Mouse (Mus musculus): ENCODE data around the gene Batf2.
"Not testable (repeated sequence)": the region's sequence is repeated elsewhere in the genome, so short reads cannot be mapped to it uniquely, and the experiment has no call there.

The Batf2 gene

GRCm38 (mm10) chr19:6132171-6132827 lies 8.5 kb upstream of the Batf2 start:
- DNase-seq (ENCODE audit: low spot score in 2 of 2): no peak

- not testable (repeated sequence) for DNase-seq (ENCODE audit: low spot score in 2 of 2)
Measured at GRCm38 (mm10) chr19:6133197-6133596, 7.6 kb upstream of the Batf2 start.

DNA sequence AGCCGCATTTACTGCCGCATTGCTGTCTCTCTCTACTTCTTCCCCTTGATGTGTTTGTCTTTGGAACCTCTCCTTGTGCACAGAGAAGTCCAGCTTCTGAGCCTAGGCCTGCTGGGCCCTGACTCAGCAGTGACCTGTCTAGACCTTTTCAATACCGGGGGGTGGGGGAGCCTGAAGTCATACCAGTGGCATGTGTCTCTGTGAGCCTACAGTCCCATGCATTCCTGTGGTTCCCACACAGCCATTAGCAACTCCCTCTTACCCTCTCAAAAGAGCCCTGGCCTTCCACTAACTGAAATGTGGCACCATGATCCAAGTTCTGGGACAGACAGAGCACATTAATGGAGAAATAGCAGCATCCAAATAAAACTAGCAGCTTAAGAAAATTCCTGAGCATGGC lies 4.4 kb upstream of the Batf2 start:
- no peak for DNase-seq (ENCODE audit: low spot score in 2 of 2)

- DNase-seq (ENCODE audit: low spot score in 2 of 2): no peak
Measured at GRCm38 (mm10) chr19:6139701-6140100, 1.1 kb upstream of the Batf2 start.

GRCm38 (mm10) chr19:6140374-6140677 lies 457 bp upstream of the Batf2 start:
- DNase-seq (ENCODE audit: low spot score in 2 of 2): no peak

DNA sequence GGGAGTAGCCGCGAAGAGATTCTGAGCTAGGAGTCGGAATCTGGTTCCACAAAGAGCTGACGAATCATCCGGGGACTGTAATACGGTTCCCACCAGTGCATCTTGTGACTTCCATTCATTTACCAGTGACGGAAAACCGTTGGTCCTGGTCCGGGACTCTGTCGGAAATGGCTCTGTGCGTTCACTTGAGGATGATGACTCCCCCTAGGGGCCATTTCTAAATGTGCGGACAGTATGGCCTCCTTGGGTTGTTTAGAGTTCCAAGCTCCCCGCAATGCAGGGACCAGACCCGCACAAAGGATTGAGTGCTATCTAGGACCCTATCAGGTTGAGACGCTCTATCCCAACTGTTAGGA lies 589 bp downstream of the Batf2 start, which contains the start of gene Arl2:
TSS of gene Arl2 (minus strand) at position 155 of the 356 bp plus-strand sequence.
- peak; percentile 76 to 80 for DNase-seq (ENCODE audit: low spot score in 2 of 2)

GRCm38 (mm10) chr19:6144842-6145241 lies 4.1 kb downstream of the Batf2 start:
- DNase-seq (ENCODE audit: low spot score in 2 of 2): no peak

DNA sequence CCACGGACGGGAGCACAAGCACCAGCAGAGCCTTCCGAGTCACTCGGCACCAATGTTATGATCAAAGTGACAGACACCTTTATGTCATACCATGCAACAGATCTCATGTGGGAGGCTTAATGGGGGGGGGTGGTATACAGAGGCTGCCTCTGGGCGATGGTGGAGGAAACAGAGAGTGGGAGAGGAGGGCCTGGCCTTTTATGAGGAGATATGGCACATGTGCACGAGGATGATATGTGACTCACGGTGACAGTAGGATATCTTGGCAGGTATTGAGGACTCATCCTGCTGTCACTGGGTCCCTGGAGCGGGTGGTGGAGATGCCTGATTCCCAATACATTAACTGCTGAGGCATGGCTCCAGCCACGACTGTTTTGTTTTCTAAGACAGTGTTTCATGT lies 14.4 kb downstream of the Batf2 start:
- DNase-seq (ENCODE audit: low spot score in 2 of 2): no peak

DNA sequence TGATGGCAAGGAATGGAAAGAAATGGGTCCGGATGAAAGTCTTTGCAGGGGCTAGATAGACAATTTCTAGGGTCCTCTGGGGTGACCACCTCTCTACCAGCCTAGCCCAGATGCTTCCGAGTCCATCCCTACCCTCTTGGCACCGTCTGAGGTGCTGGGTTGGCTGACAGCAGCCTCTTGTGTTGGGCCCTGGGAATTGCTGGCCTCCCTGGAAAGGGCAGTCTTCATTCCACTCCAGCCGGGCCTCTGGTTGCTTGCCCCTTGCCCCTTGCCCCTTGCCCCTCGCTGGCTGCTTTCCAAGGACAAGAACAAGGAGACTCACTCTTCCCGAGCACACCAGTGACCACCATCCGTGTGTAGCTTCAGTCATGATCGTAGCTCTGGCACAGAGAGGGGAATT lies 15.6 kb downstream of the Batf2 start:
- no peak for DNase-seq (ENCODE audit: low spot score in 2 of 2)

DNA sequence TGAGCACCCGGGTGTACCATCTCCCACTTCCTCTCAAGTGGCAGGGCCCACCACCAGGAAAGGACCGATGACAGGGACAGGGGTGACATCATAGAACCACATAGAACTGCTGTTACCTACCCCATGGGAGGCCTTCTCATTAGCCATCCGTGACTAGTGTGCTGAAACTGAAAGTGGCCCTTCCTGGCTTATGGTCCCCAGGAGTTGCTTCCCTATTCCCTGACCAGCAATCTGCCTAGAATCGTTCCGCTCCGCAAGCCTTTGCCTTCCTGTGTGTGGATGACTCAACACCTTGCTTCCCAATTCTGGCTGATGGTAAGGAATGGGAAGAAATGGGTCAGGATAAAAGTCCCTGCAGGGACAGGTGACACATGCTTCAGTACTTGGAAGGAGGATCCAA lies 16.4 kb downstream of the Batf2 start:
- no peak for DNase-seq (ENCODE audit: low spot score in 2 of 2)

GRCm38 (mm10) chr19:6163872-6164547 lies 23.2 kb downstream of the Batf2 start:
- no peak for DNase-seq (ENCODE audit: low spot score in 2 of 2)

- DNase-seq (ENCODE audit: low spot score in 2 of 2): no peak
Measured at GRCm38 (mm10) chr19:6166750-6167149, 26.0 kb downstream of the Batf2 start.

DNA sequence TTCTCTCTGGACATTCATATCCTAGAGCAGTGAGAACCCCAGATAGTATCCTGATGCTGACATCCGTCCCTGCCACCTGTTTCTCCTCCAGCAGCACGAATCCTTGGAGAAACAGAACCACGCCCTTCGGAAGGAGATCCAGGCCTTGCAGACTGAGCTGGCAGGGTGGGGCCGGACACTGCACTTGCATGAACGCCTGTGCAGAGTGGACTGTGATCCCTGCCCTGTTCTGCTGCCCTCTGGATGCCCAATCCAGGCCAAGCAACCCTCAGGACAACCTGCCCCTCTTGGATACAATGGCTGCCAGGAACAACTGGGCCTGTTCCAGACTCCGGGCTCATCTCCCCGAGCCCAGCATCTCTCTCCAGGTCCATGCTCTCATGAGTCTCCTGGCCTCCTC lies 30.4 kb downstream of the Batf2 start:
- DNase-seq (ENCODE audit: low spot score in 2 of 2): no peak

DNA sequence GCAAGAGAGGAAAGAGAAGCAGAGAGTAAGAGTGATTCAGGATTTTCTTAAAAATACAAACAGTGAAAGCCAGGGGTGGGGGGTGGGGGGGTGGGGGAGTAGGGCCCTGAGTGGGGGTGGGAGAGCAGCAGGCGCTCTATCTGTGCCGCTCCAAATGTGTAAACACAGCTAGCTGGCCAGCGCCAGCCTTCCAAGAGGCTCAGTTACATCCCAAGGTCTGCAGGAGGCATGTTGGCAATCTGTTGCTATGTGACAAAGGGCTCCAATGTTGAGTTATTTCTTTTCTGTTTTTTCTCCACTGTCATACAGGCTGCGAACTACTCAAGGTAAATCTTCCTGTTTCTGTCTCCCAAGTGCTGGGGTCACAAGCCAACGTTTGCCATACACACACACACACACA lies 34.0 kb downstream of the Batf2 start:
- no peak for DNase-seq (ENCODE audit: low spot score in 2 of 2)

- no peak for DNase-seq (ENCODE audit: low spot score in 2 of 2)
Measured at GRCm38 (mm10) chr19:6178775-6179174, 38.0 kb downstream of the Batf2 start.

DNA sequence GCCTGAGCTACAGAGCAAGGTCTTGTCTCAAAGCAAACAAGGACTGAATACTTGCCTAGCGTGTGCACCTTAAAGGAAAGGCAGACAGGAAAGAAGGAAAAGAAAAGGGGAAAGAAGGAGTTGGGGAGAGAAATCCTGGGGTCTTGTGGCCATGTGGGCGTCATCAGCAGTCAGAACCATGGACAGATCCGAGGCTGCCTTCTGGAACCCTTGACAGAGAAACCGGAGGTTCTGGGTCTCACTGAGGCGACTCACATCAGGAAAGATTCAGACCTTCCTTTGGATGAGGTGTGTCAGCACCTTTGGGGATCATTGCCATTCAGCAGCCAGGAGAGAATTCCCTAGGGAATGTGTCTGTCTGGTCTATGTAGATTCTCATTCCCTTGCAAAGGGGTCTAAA lies 40.8 kb downstream of the Batf2 start:
- no peak for DNase-seq (ENCODE audit: low spot score in 2 of 2)

DNA sequence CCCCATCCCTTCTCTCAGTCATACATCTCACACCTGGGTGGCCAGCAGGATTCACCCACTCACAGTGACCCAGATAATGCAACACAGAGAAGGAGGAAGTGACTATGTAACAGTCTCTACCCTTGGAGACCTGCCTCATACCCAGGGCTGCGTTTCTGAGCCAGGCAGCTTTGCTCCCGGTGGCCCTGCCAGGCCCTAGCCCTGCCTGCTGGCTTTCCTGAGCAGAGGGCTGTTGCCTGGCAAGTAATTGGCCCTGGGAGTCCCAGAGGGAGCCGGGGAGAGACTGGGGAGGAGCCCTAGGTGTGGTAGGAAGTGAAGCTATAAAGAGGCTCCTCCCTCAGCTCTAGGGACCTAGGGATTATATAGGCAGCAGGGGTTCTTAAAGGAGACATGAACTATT lies 41.8 kb downstream of the Batf2 start:
- DNase-seq (ENCODE audit: low spot score in 2 of 2): no peak

- DNase-seq (ENCODE audit: low spot score in 2 of 2): no peak
Measured at GRCm38 (mm10) chr19:6184131-6184530, 43.3 kb downstream of the Batf2 start, which contains the start of gene Majin. Gene Majin (plus strand): TSS chr19:6184388.

DNA sequence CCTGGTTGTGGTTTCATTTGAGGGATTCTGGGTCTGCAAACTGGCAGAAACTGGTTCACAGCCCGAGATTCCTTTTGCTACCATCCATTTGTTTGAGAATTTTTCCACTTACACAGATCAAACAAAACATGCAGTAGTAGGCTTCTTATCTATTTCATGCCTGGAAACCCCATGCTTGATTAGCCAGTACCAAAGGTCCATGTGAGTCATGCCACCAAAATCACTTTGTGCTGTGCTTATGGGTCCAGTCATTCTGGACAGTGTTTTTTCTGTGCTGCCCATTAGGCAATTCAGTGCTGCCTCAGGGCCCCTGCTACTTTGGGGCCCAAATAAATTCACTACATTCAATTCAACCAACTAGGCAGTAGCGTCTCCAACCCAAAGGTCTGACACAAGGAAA lies 63.5 kb downstream of the Batf2 start:
- DNase-seq (ENCODE audit: low spot score in 2 of 2): no peak

DNA sequence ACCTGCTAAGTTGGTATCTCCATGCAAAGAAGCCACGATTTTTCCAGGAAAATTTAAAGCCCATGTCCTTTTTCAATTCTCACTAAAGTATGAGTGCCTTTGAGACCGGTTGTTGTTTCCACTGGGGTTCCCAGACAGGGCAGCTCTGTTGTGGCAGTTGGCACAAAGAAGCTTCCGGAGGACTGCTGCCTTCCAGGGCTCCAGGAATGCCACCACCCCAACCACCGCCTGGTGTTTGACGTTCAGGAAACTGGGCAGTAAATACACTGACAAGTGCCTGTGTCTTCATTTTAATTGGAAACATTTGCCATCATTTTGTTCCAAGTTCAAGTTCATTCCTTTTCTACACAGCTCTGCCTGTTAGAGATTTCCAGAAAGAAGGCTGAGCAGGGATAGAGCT lies 65.9 kb downstream of the Batf2 start:
- no peak for DNase-seq (ENCODE audit: low spot score in 2 of 2)

GRCm38 (mm10) chr19:6216046-6216705 lies 75.4 kb downstream of the Batf2 start:
- no peak for DNase-seq (ENCODE audit: low spot score in 2 of 2)

- DNase-seq (ENCODE audit: low spot score in 2 of 2): no peak
Measured at GRCm38 (mm10) chr19:6218606-6219005, 77.8 kb downstream of the Batf2 start.

All from frontal cortex, postnatal 10 days (tissue).